Mouse (Mus musculus): ENCODE data around the gene Omt2b.
"Not testable (repeated sequence)": the region's sequence is repeated elsewhere in the genome, so short reads cannot be mapped to it uniquely, and the experiment has no call there.

- not testable (repeated sequence) for TF ChIP-seq CTCF, EP300 (IDR thresholded peaks at IDR 0.05; ENCODE audit: low read depth)
Measured at GRCm38 (mm10) chr9:78343055-78343454, 15.7 kb downstream of the Omt2b start.
